Mouse (Mus musculus) cerebellum, adult 11 months (tissue): ENCODE measurements around the gene Zfc3h1.
A peak's percentile ranks its signal among the peaks of the same experiment; 100 is the strongest.

Experiments
- DNase-seq: peaks from one replicate; pipeline ENCODE4 v3.0.0; 2022

The Zfc3h1 gene

GRCm38 (mm10) chr10:115384221-115385017 is at the start of gene Zfc3h1, which contains the start of gene Thap2:
Gene Zfc3h1 (plus strand): TSS chr10:115384959.
Gene Thap2 (minus strand): TSS chr10:115384443.
- DNase-seq = peak; percentile 97

- DNase-seq = no peak
These were observed 47.9 kb upstream of the Zfc3h1 start for GRCm38 (mm10) chr10:115336901-115337300.

GRCm38 (mm10) chr10:115339820-115340328 is 44.9 kb upstream of the Zfc3h1 start:
- DNase-seq = no peak

- DNase-seq = no peak
These were observed 41.9 kb upstream of the Zfc3h1 start for GRCm38 (mm10) chr10:115342771-115343425.

- DNase-seq = no peak
These were observed 38.3 kb upstream of the Zfc3h1 start for GRCm38 (mm10) chr10:115346444-115346843.

GRCm38 (mm10) chr10:115348131-115348530 is 36.6 kb upstream of the Zfc3h1 start:
- DNase-seq = no peak

GRCm38 (mm10) chr10:115349029-115349428 is 35.7 kb upstream of the Zfc3h1 start:
- DNase-seq = no peak

- no peak for DNase-seq
These were observed 35.2 kb upstream of the Zfc3h1 start for GRCm38 (mm10) chr10:115349509-115349908.

- DNase-seq = no peak
These were observed 33.9 kb upstream of the Zfc3h1 start for GRCm38 (mm10) chr10:115350810-115351397.

- DNase-seq = no peak
These were observed 30.2 kb upstream of the Zfc3h1 start for GRCm38 (mm10) chr10:115354553-115354952.

GRCm38 (mm10) chr10:115355016-115355415 is 29.7 kb upstream of the Zfc3h1 start:
- DNase-seq = no peak

GRCm38 (mm10) chr10:115356106-115356505 is 28.7 kb upstream of the Zfc3h1 start:
- no peak for DNase-seq

GRCm38 (mm10) chr10:115358216-115358919 is 26.4 kb upstream of the Zfc3h1 start:
- no peak for DNase-seq

- no peak for DNase-seq
These were observed 25.7 kb upstream of the Zfc3h1 start for GRCm38 (mm10) chr10:115359066-115359465.

GRCm38 (mm10) chr10:115361840-115362622 is 22.7 kb upstream of the Zfc3h1 start, which contains the start of gene Tmem19:
Gene Tmem19 (minus strand): TSS chr10:115362501.
- DNase-seq = peak; percentile 97

GRCm38 (mm10) chr10:115362623-115362964 is 22.2 kb upstream of the Zfc3h1 start:
- DNase-seq = no peak

GRCm38 (mm10) chr10:115363151-115363550 is 21.6 kb upstream of the Zfc3h1 start:
- no peak for DNase-seq

- no peak for DNase-seq
These were observed 3.2 kb upstream of the Zfc3h1 start for GRCm38 (mm10) chr10:115381506-115382084.

- DNase-seq = no peak
These were observed 1.7 kb upstream of the Zfc3h1 start for GRCm38 (mm10) chr10:115382846-115383643.

GRCm38 (mm10) chr10:115383644-115384220 is 1.0 kb upstream of the Zfc3h1 start:
- DNase-seq = no peak
